Mouse (Mus musculus) T-helper 17 cell (primary cell): ENCODE measurements around the gene Unc5b.

Experiments used
- in situ Hi-C, 2 experiments: fragments of 300-600 bp; cut with MboI, MseI; formaldehyde crosslinking; loops; 1 replicate in 1 of 2; 2 replicates in 1 of 2; pipeline ENCODE4 v1.15.1; 2025; ENCODE audit warnings: high pct_unique_total_duplicates in 2 of 2

Gene Unc5b

GRCm38 (mm10) chr10:60756992-60757391 is 74.4 kb downstream of the Unc5b start:
- in situ Hi-C loops: loop anchor here (5.0 to 10.0 kb wide), 3 partner anchors 132 to 225 kb away; no protein-coding TSS in a partner anchor

- in situ Hi-C loops: loop anchor here (5.0 to 10.0 kb wide), 3 partner anchors 131 to 224 kb away; no protein-coding TSS in a partner anchor
Measured at GRCm38 (mm10) chr10:60756146-60756545, 75.2 kb downstream of the Unc5b start.

- in situ Hi-C loops: loop anchor here in 1 of 2 experiments (10.0 kb wide), 2 partner anchors 129 to 219 kb away; no protein-coding TSS in a partner anchor
Measured at GRCm38 (mm10) chr10:60753941-60754340, 77.4 kb downstream of the Unc5b start.

- in situ Hi-C loops: loop anchor here in 1 of 2 experiments (10.0 kb wide), 2 partner anchors 128 to 218 kb away; no protein-coding TSS in a partner anchor
Measured at GRCm38 (mm10) chr10:60753261-60753660, 78.1 kb downstream of the Unc5b start.

- in situ Hi-C loops: loop anchor here in 1 of 2 experiments (10.0 kb wide), 2 partner anchors 128 to 218 kb away; no protein-coding TSS in a partner anchor
Measured at GRCm38 (mm10) chr10:60752040-60753020, 79.1 kb downstream of the Unc5b start, which contains the start of gene Slc29a3. Slc29a3 (minus strand) TSS chr10:60752794.

- in situ Hi-C loops: loop anchor here (10.0 to 25.0 kb wide), 2 partner anchors 835 to 843 kb away; no protein-coding TSS in a partner anchor
Measured at GRCm38 (mm10) chr10:60747667-60748212, 83.6 kb downstream of the Unc5b start.

- in situ Hi-C loops: loop anchor here (10.0 to 25.0 kb wide), 2 partner anchors 834 to 842 kb away; no protein-coding TSS in a partner anchor
Measured at GRCm38 (mm10) chr10:60746512-60746911, 84.9 kb downstream of the Unc5b start.

- in situ Hi-C loops: loop anchor here (10.0 to 25.0 kb wide), 2 partner anchors 832 to 840 kb away; no protein-coding TSS in a partner anchor
Measured at GRCm38 (mm10) chr10:60744543-60745290, 86.7 kb downstream of the Unc5b start.

GRCm38 (mm10) chr10:60743681-60744080 is 87.7 kb downstream of the Unc5b start:
- in situ Hi-C loops: loop anchor here (10.0 to 25.0 kb wide), 2 partner anchors 831 to 839 kb away; no protein-coding TSS in a partner anchor

- in situ Hi-C loops: loop anchor here (10.0 to 25.0 kb wide), 2 partner anchors 831 to 838 kb away; no protein-coding TSS in a partner anchor
Measured at GRCm38 (mm10) chr10:60742942-60743341, 88.4 kb downstream of the Unc5b start.

- in situ Hi-C loops: loop anchor here (10.0 to 25.0 kb wide), 2 partner anchors 830 to 837 kb away; no protein-coding TSS in a partner anchor
Measured at GRCm38 (mm10) chr10:60742296-60742695, 89.1 kb downstream of the Unc5b start.

- in situ Hi-C loops: loop anchor here (10.0 to 25.0 kb wide), 2 partner anchors 829 to 837 kb away; no protein-coding TSS in a partner anchor
Measured at GRCm38 (mm10) chr10:60741435-60741834, 89.9 kb downstream of the Unc5b start.

GRCm38 (mm10) chr10:60739619-60740363 is 91.6 kb downstream of the Unc5b start:
- in situ Hi-C loops: loop anchor here (5.0 to 25.0 kb wide), 3 partner anchors 327 to 835 kb away; no protein-coding TSS in a partner anchor

GRCm38 (mm10) chr10:60737886-60738640 is 93.3 kb downstream of the Unc5b start:
- in situ Hi-C loops: loop anchor here in 1 of 2 experiments (5.0 to 25.0 kb wide), 2 partner anchors 326 to 826 kb away; no protein-coding TSS in a partner anchor

GRCm38 (mm10) chr10:60737169-60737728 is 94.1 kb downstream of the Unc5b start:
- in situ Hi-C loops: loop anchor here in 1 of 2 experiments (5.0 to 25.0 kb wide), 2 partner anchors 325 to 825 kb away; no protein-coding TSS in a partner anchor

GRCm38 (mm10) chr10:60735737-60736136 is 95.6 kb downstream of the Unc5b start:
- in situ Hi-C loops: loop anchor here in 1 of 2 experiments (5.0 to 25.0 kb wide), 2 partner anchors 323 to 823 kb away; no protein-coding TSS in a partner anchor

GRCm38 (mm10) chr10:60733471-60733870 is 97.9 kb downstream of the Unc5b start:
- in situ Hi-C loops: loop anchor here in 1 of 2 experiments (25.0 kb wide), 1 partner anchor 821 kb away; no protein-coding TSS in a partner anchor

GRCm38 (mm10) chr10:60732397-60732861 is 99.0 kb downstream of the Unc5b start:
- in situ Hi-C loops: loop anchor here in 1 of 2 experiments (25.0 kb wide), 1 partner anchor 820 kb away; no protein-coding TSS in a partner anchor
